Mouse (Mus musculus): ENCODE data around the gene Rnase13. TPM values are rescaled to one million over a fixed set of nuclear protein-coding genes. Genes with fewer than 3 reads are reported as not detected.

The Rnase13 gene
- polyA plus RNA-seq (2017; shearing (Covaris generic)), result not detected

GRCm38 (mm10) chr14:51922571-51922865, at the start of gene Rnase13:
TSS of gene Rnase13 (minus strand) at chr14:51922773.

GRCm38 (mm10) chr14:51918125-51918524, 4.4 kb downstream of the Rnase13 start, which contains the start of gene Tppp2:
TSS of gene Tppp2 (plus strand) at chr14:51918425.

GRCm38 (mm10) chr14:51913960-51914762, 8.4 kb downstream of the Rnase13 start, which contains the start of gene Ndrg2:
TSS of gene Ndrg2 (minus strand) at chr14:51914158.

GRCm38 (mm10) chr14:51892191-51892939, 30.2 kb downstream of the Rnase13 start, which contains the start of gene Slc39a2:
TSS of gene Slc39a2 (plus strand) at chr14:51892889.

GRCm38 (mm10) chr14:51884598-51885331, 37.8 kb downstream of the Rnase13 start, which contains the start of gene Mettl17:
TSS of gene Mettl17 (plus strand) at chr14:51884842.

Other genes with a start within 250 kb of the Rnase13 start
- not detected for gene Gm17079, start 227.3 kb downstream of the Rnase13 start, polyA plus RNA-seq (2017; shearing (Covaris generic))
- not detected for gene Gm5800, start 205.6 kb downstream of the Rnase13 start, polyA plus RNA-seq (2017; shearing (Covaris generic))
- gene Ang4, start 149.2 kb downstream of the Rnase13 start, polyA plus RNA-seq (2017; shearing (Covaris generic)), result not detected
- gene AY358078, start 122.7 kb downstream of the Rnase13 start, polyA plus RNA-seq (2017; shearing (Covaris generic)), result under 1 TPM in 1 of 2 experiments, not detected in 1; 0.17 TPM
- gene Ear6, start 69.1 kb downstream of the Rnase13 start, polyA plus RNA-seq (2017; shearing (Covaris generic)), result not detected
- gene Mettl17, start 37.9 kb downstream of the Rnase13 start, polyA plus RNA-seq (2017; shearing (Covaris generic)), result 100 to 1,000 TPM in 1 of 2 experiments, 10 to 100 TPM in 1; 77.4 to 115 TPM
- gene Slc39a2, start 29.9 kb downstream of the Rnase13 start, polyA plus RNA-seq (2017; shearing (Covaris generic)), result 1 to 10 TPM in 1 of 2 experiments, under 1 TPM in 1; 0.19 to 1.1 TPM
- gene Ndrg2, start 8.6 kb downstream of the Rnase13 start, polyA plus RNA-seq (2017; shearing (Covaris generic)), result 10 to 100 TPM; 32.8 to 39.1 TPM
- gene Tppp2, start 4.3 kb downstream of the Rnase13 start, polyA plus RNA-seq (2017; shearing (Covaris generic)), result not detected
- gene Arhgef40, start 61.9 kb upstream of the Rnase13 start, polyA plus RNA-seq (2017; shearing (Covaris generic)), result 1 to 10 TPM; 2.4 to 6.8 TPM
- 1 to 10 TPM; 1.5 TPM for gene Tmem253, start 92.9 kb upstream of the Rnase13 start, polyA plus RNA-seq (2017; shearing (Covaris generic))
- 10 to 100 TPM; 16.7 to 19.3 TPM for gene Zfp219, start 98.0 kb upstream of the Rnase13 start, polyA plus RNA-seq (2017; shearing (Covaris generic))
- gene Olfr221, start 119.7 kb upstream of the Rnase13 start, polyA plus RNA-seq (2017; shearing (Covaris generic)), result under 1 TPM; 0.13 to 0.33 TPM
- 100 to 1,000 TPM; 398 to 456 TPM for gene Hnrnpc, start 181.3 kb upstream of the Rnase13 start, polyA plus RNA-seq (2017; shearing (Covaris generic))
- gene Rpgrip1, start 187.9 kb upstream of the Rnase13 start, polyA plus RNA-seq (2017; shearing (Covaris generic)), result 1 to 10 TPM; 6.7 to 7.6 TPM